Mouse (Mus musculus): ENCODE measurements at regions not wholly inside any gene's neighbourhood (a gene's known extent, or its start where the extent isn't known, plus 50 kb on each side); places are given as distances from the start of the nearest gene placed in this dataset.
"Not testable (repeated sequence)": the region's sequence is repeated elsewhere in the genome, so short reads cannot be mapped to it uniquely, and the experiment has no call there.

DNA sequence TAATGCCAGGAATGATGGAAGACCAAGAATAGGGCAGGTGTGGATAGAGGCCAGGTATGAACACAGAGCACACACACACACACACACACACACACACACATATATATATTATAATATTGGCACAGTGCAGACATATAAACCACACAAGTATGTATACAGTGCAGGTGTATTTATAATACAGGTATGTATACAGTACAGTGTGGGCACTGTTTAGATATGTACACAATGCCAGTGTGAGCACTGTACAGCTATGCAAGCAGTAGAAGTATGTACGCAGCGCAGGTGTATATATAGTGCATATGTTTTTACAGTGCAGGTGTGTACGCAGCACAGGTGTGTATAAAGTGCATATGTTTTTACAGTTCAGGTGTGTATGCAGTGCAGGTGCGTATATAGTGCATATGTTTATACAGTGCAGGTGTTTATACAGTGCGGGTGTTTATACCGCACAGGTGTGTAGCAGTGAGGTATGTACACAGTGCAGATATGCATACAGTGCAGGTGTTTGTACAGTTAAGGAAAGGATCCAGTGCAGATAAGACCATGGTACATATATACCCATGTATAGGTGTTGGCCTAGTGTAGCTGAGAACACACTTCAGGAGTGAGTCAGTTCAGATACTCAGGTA lies 328.2 kb upstream of the Shh start:
- H3K4me2 ChIP-seq (replicated peaks): no peak overlapping the region
- no peaks in the 10 kb centered on the region for H3K36me3 ChIP-seq
- no peak; the same call in 1 of the 2 replicates for ATAC-seq (ENCODE audit: low FRiP score, low read depth)
- no peaks in the 10 kb centered on the region for H3K9me3 ChIP-seq
- no peaks in the 10 kb centered on the region for H3K4me1 ChIP-seq
- no peaks in the 10 kb centered on the region for H3K27me3 ChIP-seq (replicated peaks)
- no peak overlapping the region for H3K27ac ChIP-seq
- 95% methylated on average over 6 of the region's 6 CpGs for WGBS
- no peak overlapping the region for H3K4me3 ChIP-seq
- H3K9ac ChIP-seq: no peak overlapping the region

DNA sequence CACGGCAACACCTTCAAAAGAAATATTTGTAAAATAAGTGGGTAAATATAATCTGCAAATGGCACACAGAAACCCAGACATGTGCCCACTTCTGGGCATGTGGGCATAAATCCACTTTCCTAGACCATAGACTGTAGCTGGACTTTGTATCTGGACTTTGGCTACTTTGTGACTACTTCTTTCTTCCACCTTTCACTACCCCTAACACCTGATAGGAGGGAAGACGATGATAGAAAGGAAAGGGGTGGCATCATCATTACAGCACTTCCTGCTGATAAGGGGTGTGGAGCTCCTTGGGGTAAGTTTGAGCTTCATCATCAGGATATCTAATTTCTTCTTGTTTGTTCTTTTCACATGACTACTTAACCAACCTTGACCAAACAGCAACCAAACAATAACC lies 326.7 kb upstream of the Shh start:
- H3K9me3 ChIP-seq: no peaks in the 10 kb centered on the region
- 92% methylated on average over 2 of the region's 2 CpGs for WGBS
- no peaks in the 10 kb centered on the region for H3K4me1 ChIP-seq
- no peak overlapping the region for H3K4me2 ChIP-seq (replicated peaks)
- no peak overlapping the region for H3K4me3 ChIP-seq
- no peak overlapping the region for H3K27ac ChIP-seq
- no peak for ATAC-seq (ENCODE audit: low FRiP score, low read depth)
- H3K36me3 ChIP-seq: no peaks in the 10 kb centered on the region
- H3K27me3 ChIP-seq (replicated peaks): no peaks in the 10 kb centered on the region
- H3K9ac ChIP-seq: no peak overlapping the region

GRCm38 (mm10) chr5:28785347-28786060 lies 318.4 kb upstream of the Shh start:
- H3K9ac ChIP-seq: no peak overlapping the region
- H3K4me2 ChIP-seq (replicated peaks): no peak overlapping the region
- ATAC-seq (ENCODE audit: low FRiP score, low read depth): no peak
- H3K4me1 ChIP-seq: no peaks in the 10 kb centered on the region
- H3K4me3 ChIP-seq: no peak overlapping the region
- H3K9me3 ChIP-seq: no peaks in the 10 kb centered on the region
- WGBS: 89% methylated on average over 11 of the region's 11 CpGs
- no peaks in the 10 kb centered on the region for H3K27me3 ChIP-seq (replicated peaks)
- H3K36me3 ChIP-seq: no peaks in the 10 kb centered on the region
- no peak overlapping the region for H3K27ac ChIP-seq

DNA sequence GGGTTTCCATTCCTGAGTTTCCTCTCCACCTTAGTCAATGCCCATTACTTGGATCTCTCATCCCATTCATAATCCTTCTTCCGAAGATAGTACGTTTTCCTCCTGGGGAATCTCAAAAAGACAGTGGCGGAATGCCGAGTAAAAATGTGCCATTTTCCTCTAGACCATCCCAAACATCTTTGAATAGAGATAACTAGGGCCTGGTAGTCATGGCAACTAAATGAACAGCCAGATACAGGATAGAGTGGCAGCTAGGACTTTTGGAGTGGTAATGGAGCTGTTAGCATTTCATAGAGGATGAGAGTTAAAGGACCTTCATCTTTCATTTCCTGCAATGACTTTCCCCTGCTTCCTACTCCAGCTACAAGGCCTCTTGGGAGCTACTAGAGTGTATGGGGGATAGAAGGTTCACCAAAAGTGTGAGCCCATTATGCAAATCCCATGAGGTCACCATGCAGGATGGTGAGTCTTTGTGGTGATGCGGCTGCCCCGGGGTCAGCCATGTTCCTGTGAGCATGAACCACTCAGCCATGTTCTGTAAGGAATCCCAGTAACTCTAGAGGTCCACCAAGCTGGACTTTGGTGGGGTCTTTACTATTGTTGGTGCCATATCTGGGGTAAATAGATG lies 317.4 kb upstream of the Shh start:
- Histone ChIP-seq H3K4me2 (replicated peaks) (no peak overlapping the region), H3K4me1 (no peaks in the 10 kb centered on the region), H3K36me3 (no peaks in the 10 kb centered on the region), H3K9me3 (no peaks in the 10 kb centered on the region), H3K4me3 (no peak overlapping the region), H3K9ac (no peak overlapping the region), H3K27ac (no peak overlapping the region), H3K27me3 (replicated peaks) (no peaks in the 10 kb centered on the region)
- WGBS: 94% methylated on average over 6 of the region's 6 CpGs
- ATAC-seq (ENCODE audit: low FRiP score, low read depth): no peak

DNA sequence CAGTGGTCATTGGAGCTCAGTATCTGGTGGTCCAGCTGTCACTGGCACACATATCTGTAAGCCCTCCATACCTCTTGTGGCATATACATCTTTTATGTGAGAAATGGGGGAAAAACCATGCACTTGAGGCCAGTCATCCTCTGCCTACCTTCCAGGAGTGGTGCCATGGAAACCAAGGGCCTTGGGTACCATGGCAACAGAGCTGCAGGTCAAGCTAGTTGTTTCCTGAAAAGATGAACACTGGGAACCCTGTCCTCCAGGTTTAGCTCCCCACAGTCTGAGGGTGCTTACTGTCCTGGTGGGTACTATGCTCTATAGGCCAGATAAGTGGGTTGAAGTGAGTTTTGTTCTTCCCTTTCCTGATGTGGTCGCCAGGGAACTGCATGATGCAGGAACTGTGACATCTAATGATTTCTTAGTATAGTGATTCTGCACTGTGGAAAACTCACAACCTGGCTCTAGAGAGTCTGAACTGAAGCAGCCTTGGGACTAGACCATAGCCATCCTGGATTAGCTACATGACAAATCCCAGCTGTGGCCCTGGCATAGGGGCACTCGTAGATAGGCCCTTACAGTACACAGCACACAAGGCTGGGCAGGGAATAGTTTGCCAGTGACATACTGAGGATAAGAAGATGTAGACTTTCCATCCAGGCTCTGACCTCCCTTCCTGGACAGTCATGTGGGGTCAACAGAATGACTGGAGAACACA lies 308.7 kb upstream of the Shh start:
- Histone ChIP-seq H3K4me1 (no peaks in the 10 kb centered on the region), H3K4me3 (no peak overlapping the region), H3K9me3 (no peaks in the 10 kb centered on the region), H3K36me3 (no peaks in the 10 kb centered on the region), H3K9ac (no peak overlapping the region), H3K27me3 (replicated peaks) (no peaks in the 10 kb centered on the region), H3K27ac (no peak overlapping the region), H3K4me2 (replicated peaks) (no peak overlapping the region)
- 85% methylated on average over 2 of the region's 2 CpGs for WGBS
- ATAC-seq (ENCODE audit: low FRiP score, low read depth): no peak

DNA sequence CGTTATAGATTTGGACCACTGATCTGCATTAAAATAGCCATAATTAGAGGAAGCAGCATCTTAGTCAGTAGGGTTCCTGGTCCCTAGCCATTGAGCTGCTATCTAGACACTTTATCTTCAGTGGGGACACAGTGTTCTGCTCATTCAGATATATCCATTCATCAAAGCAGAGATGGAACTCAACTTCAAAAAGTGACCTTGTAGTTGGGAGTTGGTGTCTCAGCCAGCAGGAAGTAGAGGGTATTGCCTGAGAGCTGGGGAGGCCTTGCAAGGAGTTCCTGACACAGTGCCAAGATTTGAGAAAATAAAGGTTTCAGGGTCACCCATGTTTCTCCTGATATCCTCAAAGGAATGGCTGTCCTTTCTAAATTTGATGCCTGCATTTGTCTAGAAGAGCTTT lies 304.7 kb upstream of the Shh start:
- no peak overlapping the region for H3K4me3 ChIP-seq
- no peaks in the 10 kb centered on the region for H3K27me3 ChIP-seq (replicated peaks)
- no peak overlapping the region for H3K9ac ChIP-seq
- H3K27ac ChIP-seq: no peak overlapping the region
- WGBS: 76% methylated on average over 1 of the region's 1 CpGs
- no peak for ATAC-seq (ENCODE audit: low FRiP score, low read depth)
- no peaks in the 10 kb centered on the region for H3K4me1 ChIP-seq
- no peak overlapping the region for H3K4me2 ChIP-seq (replicated peaks)
- H3K36me3 ChIP-seq: no peaks in the 10 kb centered on the region
- no peaks in the 10 kb centered on the region for H3K9me3 ChIP-seq

- whole genome bisulfite sequencing: 93% methylated on average over 6 of the region's 6 CpGs
- no peak for ATAC-seq (ENCODE audit: low FRiP score, low read depth)
- Histone ChIP-seq H3K4me1 (no peaks in the 10 kb centered on the region), H3K36me3 (no peaks in the 10 kb centered on the region), H3K4me2 (replicated peaks) (no peak overlapping the region), H3K9me3 (0 out of 2 replicates have a peak, but pooled peaks cover 8% of the 10 kb centered on the region), H3K9ac (no peak overlapping the region), H3K27ac (no peak overlapping the region), H3K4me3 (no peak overlapping the region), H3K27me3 (replicated peaks) (no peaks in the 10 kb centered on the region)
Observed at GRCm38 (mm10) chr5:28756171-28756948, 289.3 kb upstream of the Shh start.

DNA sequence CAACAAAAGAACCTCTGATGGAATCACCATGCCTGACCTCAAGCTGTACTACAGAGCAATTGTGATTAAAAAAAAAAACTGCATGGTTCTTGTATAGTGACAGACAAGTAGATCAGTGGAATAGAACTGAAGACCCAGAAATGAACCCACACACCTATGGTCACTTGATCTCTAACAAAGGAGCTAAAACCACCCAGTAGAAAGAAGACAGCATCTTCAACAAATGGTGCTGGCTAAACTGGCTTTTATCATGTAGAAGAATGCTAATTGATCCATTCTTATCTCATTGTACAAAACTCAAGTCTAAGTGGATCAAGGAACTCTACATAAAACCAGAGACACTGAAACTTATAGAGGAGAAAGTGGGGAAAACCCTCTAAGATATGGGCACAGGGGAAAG lies 284.8 kb upstream of the Shh start:
- ATAC-seq (ENCODE audit: low FRiP score, low read depth); H3K27ac ChIP-seq; H3K9ac ChIP-seq; H3K4me3 ChIP-seq; H3K4me2 ChIP-seq (replicated peaks); H3K9me3 ChIP-seq; H3K36me3 ChIP-seq; H3K4me1 ChIP-seq; H3K27me3 ChIP-seq (replicated peaks): not testable (repeated sequence)

DNA sequence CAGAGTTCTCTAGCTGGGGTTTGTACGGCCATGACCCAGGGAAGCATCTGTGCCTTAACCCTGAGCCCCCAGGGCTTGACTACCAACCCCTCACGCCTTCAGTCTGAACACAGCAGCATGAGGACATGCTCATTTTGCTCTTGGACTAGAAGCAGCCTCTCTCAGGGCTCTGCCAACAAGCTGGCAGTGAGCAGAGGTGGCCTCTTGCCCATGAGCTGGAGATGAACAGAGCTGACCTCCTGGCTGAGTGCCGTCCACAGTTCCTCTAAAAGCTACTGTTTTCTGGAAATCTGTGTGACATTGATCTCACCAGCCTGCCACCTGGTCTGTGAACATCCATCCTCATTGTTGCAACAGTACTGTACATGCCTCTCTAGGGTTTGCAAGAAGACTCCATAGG lies 267.7 kb upstream of the Shh start:
- ATAC-seq (ENCODE audit: low FRiP score, low read depth): no peak
- H3K27ac ChIP-seq: no peak overlapping the region
- no peak overlapping the region for H3K4me2 ChIP-seq (replicated peaks)
- no peaks in the 10 kb centered on the region for H3K36me3 ChIP-seq
- no peak overlapping the region for H3K4me3 ChIP-seq
- no peaks in the 10 kb centered on the region for H3K27me3 ChIP-seq (replicated peaks)
- no peak overlapping the region for H3K9ac ChIP-seq
- H3K4me1 ChIP-seq: no peaks in the 10 kb centered on the region
- 83% methylated on average over 3 of the region's 3 CpGs for WGBS
- H3K9me3 ChIP-seq: no peaks in the 10 kb centered on the region

DNA sequence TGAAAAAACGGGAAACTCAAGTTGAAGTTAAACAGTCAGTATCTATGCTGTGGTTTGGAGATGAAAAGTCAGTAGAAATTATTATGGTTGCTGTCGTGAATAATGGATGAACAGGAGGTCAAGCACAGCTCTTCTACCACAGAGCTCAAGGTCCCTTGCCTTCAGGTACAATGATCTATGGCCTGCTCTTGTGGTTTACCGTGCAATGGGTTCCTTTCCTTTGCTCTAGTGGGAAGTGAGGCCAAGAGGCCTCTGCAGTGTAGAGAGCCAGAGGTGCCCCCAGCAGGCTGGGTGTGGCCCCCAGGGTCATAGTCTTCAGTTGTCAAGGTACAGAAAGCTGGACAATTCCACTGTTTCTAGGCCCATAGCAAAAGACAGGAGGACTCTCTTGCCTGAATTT lies 255.0 kb upstream of the Shh start:
- no peak for ATAC-seq (ENCODE audit: low FRiP score, low read depth)
- WGBS: 87% methylated on average over 3 of the region's 3 CpGs
- Histone ChIP-seq H3K4me1 (no peaks in the 10 kb centered on the region), H3K4me2 (replicated peaks) (no peak overlapping the region), H3K9ac (no peak overlapping the region), H3K27me3 (replicated peaks) (no peaks in the 10 kb centered on the region), H3K27ac (no peak overlapping the region), H3K4me3 (no peak overlapping the region), H3K36me3 (no peaks in the 10 kb centered on the region), H3K9me3 (no peaks in the 10 kb centered on the region)

- no peak for ATAC-seq (ENCODE audit: low FRiP score, low read depth)
- WGBS: 89% methylated on average over 4 of the region's 4 CpGs
- Histone ChIP-seq H3K4me3 (no peak overlapping the region), H3K27me3 (replicated peaks) (no peaks in the 10 kb centered on the region), H3K9ac (no peak overlapping the region), H3K4me1 (no peaks in the 10 kb centered on the region), H3K4me2 (replicated peaks) (no peak overlapping the region), H3K27ac (no peak overlapping the region), H3K36me3 (no peaks in the 10 kb centered on the region), H3K9me3 (no peaks in the 10 kb centered on the region)
Observed at GRCm38 (mm10) chr5:28714978-28715377, 247.9 kb upstream of the Shh start.

GRCm38 (mm10) chr5:28710517-28710916 lies 243.5 kb upstream of the Shh start:
- Histone ChIP-seq H3K9ac (no peak overlapping the region), H3K4me1 (no peaks in the 10 kb centered on the region), H3K4me2 (replicated peaks) (no peak overlapping the region), H3K27me3 (replicated peaks) (no peaks in the 10 kb centered on the region), H3K9me3 (no peaks in the 10 kb centered on the region), H3K27ac (no peak overlapping the region), H3K4me3 (no peak overlapping the region), H3K36me3 (no peaks in the 10 kb centered on the region)
- 56% methylated on average over 4 of the region's 4 CpGs for WGBS
- ATAC-seq (ENCODE audit: low FRiP score, low read depth): no peak
